Mouse (Mus musculus) brain, embryonic 14.5 days (tissue): ENCODE data around the gene Mcf2l.

Experiments used
- CTCF ChIP-seq: fragments of 200-500 bp; IDR thresholded peaks from 2 replicates; pipeline ENCODE4 v1.5.1; 2012; ENCODE audit warnings: inconsistent platforms, mild to moderate bottlenecking, moderate library complexity, borderline replicate concordance; ENCODE audit not compliant: insufficient read depth, insufficient read length; ENCODE audit errors: extremely low read depth
- POLR2A ChIP-seq: fragments of 200-500 bp; IDR thresholded peaks from 2 replicates; pipeline ENCODE4 v1.6.1; 2012; ENCODE audit warnings: mild to moderate bottlenecking, inconsistent platforms, borderline replicate concordance; ENCODE audit not compliant: poor library complexity, insufficient read depth, insufficient read length, severe bottlenecking; ENCODE audit errors: extremely low read depth

DNA sequence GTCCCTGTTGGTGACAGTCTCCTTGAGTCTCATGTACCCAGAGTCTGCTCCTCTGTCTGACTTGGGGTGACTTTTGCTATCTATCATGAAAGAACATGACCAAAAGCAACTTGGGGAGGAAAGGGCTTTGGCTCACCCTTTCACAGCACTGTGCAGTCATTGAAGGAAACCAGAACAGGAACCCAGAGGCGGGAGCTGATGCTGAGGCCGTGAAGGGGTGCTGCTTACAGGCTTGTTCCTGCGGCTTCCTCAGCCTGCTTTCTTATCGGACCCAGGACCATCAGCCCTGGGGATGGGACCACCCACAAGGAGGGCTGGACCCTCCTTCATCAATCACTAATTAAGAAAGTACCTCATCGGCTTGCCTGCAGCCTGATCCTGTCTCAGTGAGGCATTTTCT is 103.1 kb downstream of the Mcf2l start:
- TF ChIP-seq CTCF = no peak
- no peak for TF ChIP-seq POLR2A
